ENCODE assay signal across 12 mouse cellular contexts in genomic region chr7:29387524-29388068, GRCm38 (mm10).
DNase-seq lines count a peak whose midpoint lies in the region; ATAC-seq and TF ChIP-seq lines count a peak whose summit lies in the region.
"Had no signal": no experiment of that assay in that cellular context is flagged by ENCODE, and none has a peak within 500 bp of the region (broad histone marks: within the 10 kb centered on the region; RNA-seq: fewer than 3 reads in every experiment).

No protein-coding gene starts in this region.

- no peaks in the 10 kb centered on the region for H3K27me3 ChIP-seq in hindbrain, embryonic 16.5 days (replicated peaks; ENCODE audit: control insufficient read depth, insufficient read depth, low read length)
- H3K27me3 ChIP-seq in hindbrain, embryonic 11.5 days (ENCODE audit: control insufficient read depth, insufficient read depth, low read length), result no peaks in the 10 kb centered on the region

- intact Hi-C loops in left cerebral cortex, postnatal 25 days (cut with DNase I), result loop anchor here (10.0 kb wide), 1 partner anchor 377 kb away; the partner anchor contains the start of gene Zfp84

- peaks cover 5% of the 10 kb centered on the region; the same call in 1 of the 2 replicates for H3K4me1 ChIP-seq in hindbrain, embryonic 16.5 days (ENCODE audit: control insufficient read depth, insufficient read depth, low read depth, low read length)
- H3K4me1 ChIP-seq in hindbrain, embryonic 11.5 days (replicated peaks; ENCODE audit: control insufficient read depth, insufficient read depth, low read length), result no peaks in the 10 kb centered on the region

- no peak overlapping the region for H3K4me2 ChIP-seq in hindbrain, embryonic 16.5 days (ENCODE audit: low read length)
- H3K4me2 ChIP-seq in hindbrain, embryonic 11.5 days (replicated peaks; ENCODE audit: low read depth, low read length), result no peak overlapping the region

- H3K36me3 ChIP-seq in hindbrain, embryonic 16.5 days (ENCODE audit: control insufficient read depth, insufficient read depth, low read length), result peaks cover 16% of the 10 kb centered on the region
- no peaks in the 10 kb centered on the region for H3K36me3 ChIP-seq in hindbrain, embryonic 11.5 days (ENCODE audit: control insufficient read depth, insufficient read depth, low read length)

- no peak overlapping the region for H3K4me3 ChIP-seq in hindbrain, embryonic 16.5 days (ENCODE audit: low read length)
- H3K4me3 ChIP-seq in hindbrain, embryonic 11.5 days (ENCODE audit: low read depth, low read length), result no peak overlapping the region
- H3K4me3 ChIP-seq: heart, adult 2 months had no signal

- no peak for TF ChIP-seq CTCF in brain, embryonic 14.5 days (IDR thresholded peaks at IDR 0.05; ENCODE audit: borderline replicate concordance, extremely low read depth, insufficient read depth, insufficient read length)

- DNase-seq in hindbrain, embryonic 11.5 days (ENCODE audit: low spot score), result no peak
- DNase-seq in brain, embryonic 14.5 days (ENCODE audit: low read depth), result peak; percentile 82
- peak; percentile 38 to 43 for DNase-seq in frontal cortex, postnatal 14 days (ENCODE audit: low spot score in 2 of 2)
- peak; percentile 26 to 48 for DNase-seq in left cerebral cortex, postnatal 25 days (ENCODE audit: low spot score in 2 of 2)
- DNase-seq in adrenal gland, postnatal 25 days, result no peak
- no peak for DNase-seq in lung, adult 18-20 months
- no peak for DNase-seq in thymus, postnatal 10 days (ENCODE audit: low spot score in 2 of 2)
- DNase-seq: embryo, embryonic 11 days; heart, adult 2 months; kidney, postnatal 4 days; lung, postnatal 36 days had no signal

- WGBS in hindbrain, embryonic 16.5 days, result 75% methylated on average over 17 of the region's 17 CpGs
- WGBS in hindbrain, embryonic 11.5 days, result 93% methylated on average over 17 of the region's 17 CpGs

- no peak for TF ChIP-seq POLR2A in brain, embryonic 14.5 days (IDR thresholded peaks at IDR 0.05; ENCODE audit: borderline replicate concordance, extremely low read depth, insufficient read depth, insufficient read length, poor library complexity, severe bottlenecking)

- peak overlapping the region; percentile 67; the same call in 1 of the 2 replicates for H3K27ac ChIP-seq in hindbrain, embryonic 16.5 days (ENCODE audit: low read depth, low read length)
- no peak overlapping the region for H3K27ac ChIP-seq in hindbrain, embryonic 11.5 days (ENCODE audit: low read depth, low read length)
- H3K27ac ChIP-seq: heart, adult 2 months had no signal

- H3K9ac ChIP-seq in hindbrain, embryonic 16.5 days (ENCODE audit: low read depth, low read length), result no peak overlapping the region
- H3K9ac ChIP-seq in hindbrain, embryonic 11.5 days (ENCODE audit: low read depth, low read length), result no peak overlapping the region

- H3K9me3 ChIP-seq in hindbrain, embryonic 16.5 days (ENCODE audit: control insufficient read depth, low read length), result no peaks in the 10 kb centered on the region
- no peaks in the 10 kb centered on the region for H3K9me3 ChIP-seq in hindbrain, embryonic 11.5 days (ENCODE audit: control insufficient read depth, low read length)

- peak; percentile 38 for ATAC-seq in hindbrain, embryonic 16.5 days
- ATAC-seq in hindbrain, embryonic 11.5 days (ENCODE audit: low FRiP score), result no peak

Comparison
In these comparisons a context has a peak if more than half of its experiments do, and no peak if none do; other contexts are left out.
1. DNase-seq: peak in brain, embryonic 14.5 days (single experiment), frontal cortex, postnatal 14 days (2 of 2) and left cerebral cortex, postnatal 25 days (2 of 2); none in hindbrain, embryonic 11.5 days (single experiment), adrenal gland, postnatal 25 days (single experiment), lung, adult 18-20 months (0 of 2) and thymus, postnatal 10 days (0 of 2).